Mouse (Mus musculus): Measurements from ENCODE around the gene Cygb. TPM values are rescaled to one million over a fixed set of nuclear protein-coding genes. Genes with fewer than 3 reads are reported as not detected.

The Cygb gene
- polyA plus RNA-seq, 1 experiment: 0.47 TPM

- H3K36me3 ChIP-seq (ENCODE audit: control insufficient read depth, insufficient read depth): no peaks in the 10 kb centered on the region
- H3K4me2 ChIP-seq (ENCODE audit: low read depth): peak overlapping the region; percentile 88
- TF ChIP-seq USF1 (IDR thresholded peaks at IDR 0.05; ENCODE audit: low read depth) (no peak), CEBPB (IDR thresholded peaks at IDR 0.05; ENCODE audit: insufficient read depth, poor library complexity, severe bottlenecking) (0 out of 2 replicates have a peak, but pooled peaks have one; percentile 25)
- H3K79me2 ChIP-seq (ENCODE audit: control insufficient read depth, insufficient read depth): peaks cover 33% of the 10 kb centered on the region
- no peaks in the 10 kb centered on the region for H3K27me3 ChIP-seq (ENCODE audit: control insufficient read depth, insufficient read depth, insufficient read length)
- peak overlapping the region; percentile 18 for H3K4me3 ChIP-seq
- H3ac ChIP-seq (ENCODE audit: control insufficient read depth, insufficient read length): no peak overlapping the region
Observed at GRCm38 (mm10) chr11:116617641-116618040, 36.5 kb downstream of the Cygb start.

GRCm38 (mm10) chr11:116616438-116617118, 37.5 kb downstream of the Cygb start:
- TF ChIP-seq SRF (IDR thresholded peaks at IDR 0.05; ENCODE audit: control insufficient read depth, insufficient read length, low read depth) (no peak), POLR2A (IDR thresholded peaks at IDR 0.05; ENCODE audit: insufficient read length, low read depth) (peak; percentile 44), CEBPB (IDR thresholded peaks at IDR 0.05; ENCODE audit: insufficient read depth, poor library complexity, severe bottlenecking) (peak; percentile 58; the same call in 1 of the 2 replicates), TCF12 (IDR thresholded peaks at IDR 0.05; ENCODE audit: insufficient read depth, poor library complexity, severe bottlenecking) (no peak), REST (IDR thresholded peaks at IDR 0.05; ENCODE audit: insufficient read depth, insufficient read length) (no peak), MYOG (IDR thresholded peaks at IDR 0.05; ENCODE audit: control insufficient read depth in 1 of 3, insufficient read depth in 1 of 3, insufficient read length in 2 of 3, low read depth in 2 of 3) (peak in 1 of 3 experiments; percentile 77), MAX (IDR thresholded peaks at IDR 0.05; ENCODE audit: low read depth) (no peak), USF1 (IDR thresholded peaks at IDR 0.05; ENCODE audit: low read depth) (no peak), TCF3 (IDR thresholded peaks at IDR 0.05; ENCODE audit: insufficient read length, low read depth) (no peak), MYOD1 (IDR thresholded peaks at IDR 0.05; ENCODE audit: control insufficient read depth in 1 of 3, insufficient read length in 2 of 3, low read depth in 2 of 3) (peak in 2 of 3 experiments; percentile 24 to 87), POLR2AphosphoS2 (IDR thresholded peaks at IDR 0.05; ENCODE audit: insufficient read length, low read depth) (peak; percentile 46), E2F4 (IDR thresholded peaks at IDR 0.05; ENCODE audit: insufficient read depth) (no peak)
- peak overlapping the region; percentile 18 for H3K4me3 ChIP-seq
- no peaks in the 10 kb centered on the region for H3K36me3 ChIP-seq (ENCODE audit: control insufficient read depth, insufficient read depth)
- H3K4me2 ChIP-seq (ENCODE audit: low read depth): peak overlapping the region; percentile 88
- no peaks in the 10 kb centered on the region for H3K27me3 ChIP-seq (ENCODE audit: control insufficient read depth, insufficient read depth, insufficient read length)
- H3K79me2 ChIP-seq (ENCODE audit: control insufficient read depth, insufficient read depth): peaks cover 28% of the 10 kb centered on the region
- H3ac ChIP-seq (ENCODE audit: control insufficient read depth, insufficient read length): no peak overlapping the region

DNA sequence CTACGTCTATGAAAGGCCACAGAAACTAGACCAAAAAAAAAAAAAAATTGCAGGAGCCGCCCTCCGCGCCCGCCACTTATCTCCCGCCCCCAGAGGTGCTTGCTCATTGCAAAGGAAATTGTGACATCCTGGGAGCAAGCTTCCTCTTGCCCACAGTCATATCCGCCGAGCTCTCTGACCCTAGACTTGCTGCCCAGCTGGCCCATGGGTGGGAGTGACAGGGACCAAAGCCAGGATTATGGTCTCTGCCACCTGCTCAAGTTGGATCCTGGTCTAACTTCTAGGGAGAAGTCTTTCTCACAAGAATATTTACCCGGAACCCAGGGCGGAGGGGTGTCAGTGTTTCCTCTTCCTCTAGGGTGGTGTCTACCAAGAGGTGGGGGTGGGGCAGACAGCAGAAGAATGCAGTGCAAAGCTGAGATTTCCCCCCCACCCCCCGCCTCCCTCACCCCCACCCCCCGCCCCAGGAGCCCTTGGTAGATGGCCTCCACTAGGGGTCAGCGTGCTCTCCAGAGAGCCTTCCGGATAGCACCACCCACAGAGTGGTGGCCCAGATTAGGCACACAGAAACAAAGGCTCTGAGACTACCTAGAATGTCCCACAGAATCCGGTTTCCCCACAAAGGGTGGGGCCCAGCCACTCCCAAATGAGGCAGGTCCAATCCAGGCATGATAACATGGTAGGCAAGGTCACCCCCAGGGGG, 38.2 kb downstream of the Cygb start:
- H3K27me3 ChIP-seq (ENCODE audit: control insufficient read depth, insufficient read depth, insufficient read length): no peaks in the 10 kb centered on the region
- TF ChIP-seq REST (IDR thresholded peaks at IDR 0.05; ENCODE audit: insufficient read depth, insufficient read length) (no peak), USF1 (IDR thresholded peaks at IDR 0.05; ENCODE audit: low read depth) (no peak), E2F4 (IDR thresholded peaks at IDR 0.05; ENCODE audit: insufficient read depth) (peak; percentile 8), TCF12 (IDR thresholded peaks at IDR 0.05; ENCODE audit: insufficient read depth, poor library complexity, severe bottlenecking) (peak; percentile 81), POLR2AphosphoS2 (IDR thresholded peaks at IDR 0.05; ENCODE audit: insufficient read length, low read depth) (peak; percentile 26), TCF3 (IDR thresholded peaks at IDR 0.05; ENCODE audit: insufficient read length, low read depth) (peak; percentile 67), MYOD1 (IDR thresholded peaks at IDR 0.05; ENCODE audit: control insufficient read depth in 1 of 3, insufficient read length in 2 of 3, low read depth in 2 of 3) (peak in 2 of 3 experiments; percentile 77 to 91), SRF (IDR thresholded peaks at IDR 0.05; ENCODE audit: control insufficient read depth, insufficient read length, low read depth) (no peak), MYOG (IDR thresholded peaks at IDR 0.05; ENCODE audit: control insufficient read depth in 1 of 3, insufficient read depth in 1 of 3, insufficient read length in 2 of 3, low read depth in 2 of 3) (peak in 2 of 3 experiments; percentile 19 to 89), POLR2A (IDR thresholded peaks at IDR 0.05; ENCODE audit: insufficient read length, low read depth) (no peak), MAX (IDR thresholded peaks at IDR 0.05; ENCODE audit: low read depth) (no peak), CEBPB (IDR thresholded peaks at IDR 0.05; ENCODE audit: insufficient read depth, poor library complexity, severe bottlenecking) (peak; percentile 87)
- peak overlapping the region; percentile 18 for H3K4me3 ChIP-seq
- H3K36me3 ChIP-seq (ENCODE audit: control insufficient read depth, insufficient read depth): no peaks in the 10 kb centered on the region
- H3K4me2 ChIP-seq (ENCODE audit: low read depth): peak overlapping the region; percentile 88
- no peak overlapping the region for H3ac ChIP-seq (ENCODE audit: control insufficient read depth, insufficient read length)
- peaks cover 28% of the 10 kb centered on the region for H3K79me2 ChIP-seq (ENCODE audit: control insufficient read depth, insufficient read depth)

DNA sequence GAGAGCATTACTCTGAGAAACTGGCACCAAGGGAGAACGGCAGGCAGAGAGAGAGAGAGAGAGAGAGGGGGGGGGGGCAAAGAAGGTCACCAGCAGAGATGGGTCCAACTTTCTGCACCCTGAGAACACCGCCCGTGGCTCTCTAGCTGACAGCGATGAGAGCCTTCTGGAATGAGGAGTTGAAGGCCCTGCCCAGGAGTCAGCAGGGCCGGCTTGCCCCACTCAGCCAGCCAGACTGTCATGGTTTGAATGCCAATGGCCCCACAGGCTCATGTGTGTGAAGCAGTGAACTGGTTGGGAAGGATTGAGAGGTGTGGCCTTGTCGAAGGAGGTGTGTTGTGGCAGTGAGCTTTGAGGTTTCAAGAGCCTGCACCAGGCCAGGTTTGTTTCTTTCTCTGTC, 40.9 kb downstream of the Cygb start:
- H3K36me3 ChIP-seq (ENCODE audit: control insufficient read depth, insufficient read depth): no peaks in the 10 kb centered on the region
- TF ChIP-seq TCF12 (IDR thresholded peaks at IDR 0.05; ENCODE audit: insufficient read depth, poor library complexity, severe bottlenecking) (no peak), REST (IDR thresholded peaks at IDR 0.05; ENCODE audit: insufficient read depth, insufficient read length) (no peak), TCF3 (IDR thresholded peaks at IDR 0.05; ENCODE audit: insufficient read length, low read depth) (no peak), USF1 (IDR thresholded peaks at IDR 0.05; ENCODE audit: low read depth) (no peak), MYOG (IDR thresholded peaks at IDR 0.05; ENCODE audit: control insufficient read depth in 1 of 3, insufficient read depth in 1 of 3, insufficient read length in 2 of 3, low read depth in 2 of 3) (no peak), SRF (IDR thresholded peaks at IDR 0.05; ENCODE audit: control insufficient read depth, insufficient read length, low read depth) (no peak), MAX (IDR thresholded peaks at IDR 0.05; ENCODE audit: low read depth) (no peak), E2F4 (IDR thresholded peaks at IDR 0.05; ENCODE audit: insufficient read depth) (no peak), MYOD1 (IDR thresholded peaks at IDR 0.05; ENCODE audit: control insufficient read depth in 1 of 3, insufficient read length in 2 of 3, low read depth in 2 of 3) (no peak)
- H3K27me3 ChIP-seq (ENCODE audit: control insufficient read depth, insufficient read depth, insufficient read length): no peaks in the 10 kb centered on the region
- H3K79me2 ChIP-seq (ENCODE audit: control insufficient read depth, insufficient read depth): peaks cover 9% of the 10 kb centered on the region
- no peak overlapping the region for H3K4me2 ChIP-seq (ENCODE audit: low read depth)
- no peak overlapping the region for H3ac ChIP-seq (ENCODE audit: control insufficient read depth, insufficient read length)
- no peak overlapping the region for H3K4me3 ChIP-seq
